Mouse (Mus musculus) kidney, adult 8-10 months (tissue): Measurements from ENCODE around the gene Plekhm3.

Source experiments
- DNase-seq, 2 experiments: peaks; one replicate each; pipeline ENCODE4 v3.0.0; 2022

Plekhm3 gene

GRCm38 (mm10) chr1:64757254-64757653 lies 199.4 kb downstream of the Plekhm3 start:
- DNase-seq: peak; percentile 30 to 39

GRCm38 (mm10) chr1:64756640-64757030 lies 200.0 kb downstream of the Plekhm3 start:
- DNase-seq: no peak

GRCm38 (mm10) chr1:64755971-64756639 lies 200.5 kb downstream of the Plekhm3 start:
- peak in 1 of 2 experiments; percentile 7 for DNase-seq

- peak in 1 of 2 experiments; percentile 26 for DNase-seq
Observed at GRCm38 (mm10) chr1:64754658-64755057, 202.0 kb downstream of the Plekhm3 start.

GRCm38 (mm10) chr1:64753668-64754067 lies 203.0 kb downstream of the Plekhm3 start:
- peak in 1 of 2 experiments; percentile 31 for DNase-seq

- no peak for DNase-seq
Observed at GRCm38 (mm10) chr1:64753109-64753508, 203.5 kb downstream of the Plekhm3 start.

GRCm38 (mm10) chr1:64744616-64745015 lies 212.0 kb downstream of the Plekhm3 start:
- no peak for DNase-seq

GRCm38 (mm10) chr1:64742741-64743408 lies 213.7 kb downstream of the Plekhm3 start:
- DNase-seq: peak; percentile 76 to 85

- peak; percentile 79 to 86 for DNase-seq
Observed at GRCm38 (mm10) chr1:64738661-64739082, 218.0 kb downstream of the Plekhm3 start.

- peak in 1 of 2 experiments; percentile 90 for DNase-seq
Observed at GRCm38 (mm10) chr1:64738180-64738555, 218.5 kb downstream of the Plekhm3 start.

GRCm38 (mm10) chr1:64737502-64738179 lies 219.0 kb downstream of the Plekhm3 start, which contains the start of gene Fzd5:
TSS of gene Fzd5 (minus strand) at chr1:64737751.
- peak; percentile 92 to 95 for DNase-seq

- DNase-seq: peak in 1 of 2 experiments; percentile 32
Observed at GRCm38 (mm10) chr1:64736681-64737501, 219.7 kb downstream of the Plekhm3 start.
